Mouse (Mus musculus) heart, postnatal 10 days (tissue): ENCODE data around the gene Stub1. TPM values are rescaled to one million over a fixed set of nuclear protein-coding genes. Genes with fewer than 3 reads are reported as not detected.
"Not testable (repeated sequence)": the region's sequence is repeated elsewhere in the genome, so short reads cannot be mapped to it uniquely, and the experiment has no call there.

ENCODE experiments used
- DNase-seq, 2 experiments: peaks; one replicate each; pipeline ENCODE4 v3.0.0; 2021
- intact Hi-C: fragments of 180-260 bp; cut with DNase I; formaldehyde crosslinking; loops from one replicate; pipeline ENCODE4 v1.15.1; 2025
- total RNA-seq, 2 experiments: library from RNA; stranded (reverse); gene quantifications; 2 replicates each; pipeline ENCODE4 v1.2.3; 2021

Gene Stub1
- total RNA-seq, 2 experiments from 2014 or later, result 123 to 132 TPM

DNA sequence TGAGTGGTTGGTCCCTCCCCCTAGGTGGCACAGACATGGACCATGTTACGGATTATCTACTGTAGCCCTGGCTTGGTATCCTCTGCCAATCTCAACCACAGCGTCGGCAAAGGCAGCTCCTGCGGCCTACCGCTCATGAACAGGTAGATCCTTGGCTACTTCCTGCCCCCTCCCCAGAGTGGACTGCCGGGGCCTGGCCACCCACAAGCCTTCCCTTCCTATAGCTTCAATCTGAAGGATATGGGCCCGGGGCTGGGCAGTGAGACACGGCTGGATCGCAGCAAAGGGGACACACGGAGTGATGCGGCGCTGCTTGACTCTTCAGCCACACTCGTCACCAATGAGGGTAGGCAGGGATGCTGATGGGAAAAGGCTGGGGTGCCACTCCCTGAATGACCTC lies 6.2 kb downstream of the Stub1 start:
- DNase-seq, result no peak
- intact Hi-C loops, result no loop called here

- DNase-seq, result no peak
These were observed 7.1 kb downstream of the Stub1 start for GRCm38 (mm10) chr17:25825984-25826570.

GRCm38 (mm10) chr17:25825311-25825710 lies 7.9 kb downstream of the Stub1 start:
- intact Hi-C loops, result no loop called here
- no peak for DNase-seq

More at GRCm38 (mm10) chr17:25825984-25826570, 7.1 kb downstream of the Stub1 start:
- intact Hi-C loops, result no loop called here

DNA sequence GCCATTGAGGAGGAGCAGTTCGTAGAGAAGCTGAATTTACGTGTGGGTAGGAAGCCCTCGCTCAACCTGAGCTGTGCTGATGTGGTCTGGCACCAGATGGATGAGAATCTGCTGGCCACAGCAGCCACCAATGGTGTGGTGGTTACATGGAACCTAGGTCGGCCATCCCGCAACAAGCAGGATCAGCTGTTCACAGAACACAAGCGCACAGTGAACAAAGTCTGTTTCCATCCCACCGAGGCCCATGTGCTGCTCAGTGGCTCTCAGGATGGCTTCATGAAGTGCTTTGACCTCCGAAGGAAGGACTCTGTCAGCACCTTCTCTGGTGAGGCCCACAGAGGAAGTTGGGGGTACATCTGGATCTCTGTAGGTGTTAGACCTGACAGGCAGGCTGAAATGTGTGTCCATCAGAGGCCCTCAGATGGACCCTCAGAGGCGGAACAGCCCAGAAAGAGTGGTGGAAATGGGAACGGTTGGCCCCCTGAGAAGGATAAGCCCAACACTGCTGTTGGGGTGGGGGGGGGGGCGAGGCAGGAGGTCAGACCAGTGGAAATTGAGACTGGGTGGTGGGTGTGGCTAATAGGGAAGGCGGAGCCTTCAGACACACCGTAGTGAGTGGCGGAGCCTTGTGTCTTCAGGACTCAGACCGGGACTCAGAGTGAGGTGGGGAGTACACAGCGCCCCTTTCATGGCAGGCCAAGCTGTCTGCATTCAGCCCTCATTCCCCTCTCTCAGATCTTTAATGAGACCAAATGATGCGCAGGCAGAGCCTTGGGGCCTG lies 8.7 kb downstream of the Stub1 start:
- intact Hi-C loops, result no loop called here
- no peak for DNase-seq

DNA sequence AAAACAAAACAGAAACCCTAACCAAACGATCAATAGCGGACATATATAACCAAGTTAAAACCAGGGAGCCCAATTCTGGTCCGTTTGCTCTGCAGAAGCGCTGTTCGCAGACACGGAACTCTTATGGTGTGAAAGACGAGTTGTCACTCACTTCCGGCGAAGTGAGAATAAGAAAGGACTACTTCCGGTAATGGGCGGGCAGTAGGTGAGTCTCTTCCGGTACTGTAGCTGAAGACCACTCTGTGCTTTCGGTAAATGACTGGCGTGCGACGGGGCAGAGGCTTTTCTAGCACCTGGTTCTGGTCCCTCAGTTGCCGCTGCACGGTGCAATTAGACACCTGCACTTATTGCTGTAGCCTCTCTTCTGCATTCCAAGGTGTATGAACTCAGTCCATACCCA lies 9.8 kb downstream of the Stub1 start, which contains the start of gene Wdr24:
Gene Wdr24 (plus strand): TSS at position 176 of the 400 bp plus-strand sequence.
- intact Hi-C loops, result no loop called here
- DNase-seq, result peak; percentile 85 to 90

- intact Hi-C loops, result no loop called here
- DNase-seq, result no peak
These were observed 14.1 kb downstream of the Stub1 start for GRCm38 (mm10) chr17:25818851-25819780.

DNA sequence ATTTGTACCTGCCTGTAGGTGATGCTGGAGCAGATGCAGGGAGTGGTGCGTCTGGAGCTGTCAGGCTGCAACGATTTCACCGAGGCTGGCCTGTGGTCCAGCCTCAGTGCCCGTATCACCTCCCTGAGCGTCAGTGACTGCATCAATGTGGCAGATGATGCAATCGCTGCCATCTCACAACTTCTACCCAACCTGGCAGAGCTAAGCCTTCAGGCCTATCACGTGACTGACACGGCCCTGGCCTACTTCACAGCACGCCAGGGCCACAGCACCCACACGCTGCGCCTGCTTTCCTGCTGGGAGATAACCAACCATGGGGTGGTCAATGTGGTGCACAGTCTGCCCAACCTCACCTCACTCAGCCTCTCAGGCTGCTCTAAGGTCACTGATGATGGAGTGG lies 15.5 kb downstream of the Stub1 start:
- intact Hi-C loops, result no loop called here
- DNase-seq, result no peak

GRCm38 (mm10) chr17:25813471-25813870 lies 19.7 kb downstream of the Stub1 start:
- intact Hi-C loops, result no loop called here

GRCm38 (mm10) chr17:25810890-25811289 lies 22.3 kb downstream of the Stub1 start:
- intact Hi-C loops, result no loop called here
- DNase-seq, result no peak

More at GRCm38 (mm10) chr17:25813471-25813870, 19.7 kb downstream of the Stub1 start:
- peak; percentile 91 to 96 for DNase-seq

DNA sequence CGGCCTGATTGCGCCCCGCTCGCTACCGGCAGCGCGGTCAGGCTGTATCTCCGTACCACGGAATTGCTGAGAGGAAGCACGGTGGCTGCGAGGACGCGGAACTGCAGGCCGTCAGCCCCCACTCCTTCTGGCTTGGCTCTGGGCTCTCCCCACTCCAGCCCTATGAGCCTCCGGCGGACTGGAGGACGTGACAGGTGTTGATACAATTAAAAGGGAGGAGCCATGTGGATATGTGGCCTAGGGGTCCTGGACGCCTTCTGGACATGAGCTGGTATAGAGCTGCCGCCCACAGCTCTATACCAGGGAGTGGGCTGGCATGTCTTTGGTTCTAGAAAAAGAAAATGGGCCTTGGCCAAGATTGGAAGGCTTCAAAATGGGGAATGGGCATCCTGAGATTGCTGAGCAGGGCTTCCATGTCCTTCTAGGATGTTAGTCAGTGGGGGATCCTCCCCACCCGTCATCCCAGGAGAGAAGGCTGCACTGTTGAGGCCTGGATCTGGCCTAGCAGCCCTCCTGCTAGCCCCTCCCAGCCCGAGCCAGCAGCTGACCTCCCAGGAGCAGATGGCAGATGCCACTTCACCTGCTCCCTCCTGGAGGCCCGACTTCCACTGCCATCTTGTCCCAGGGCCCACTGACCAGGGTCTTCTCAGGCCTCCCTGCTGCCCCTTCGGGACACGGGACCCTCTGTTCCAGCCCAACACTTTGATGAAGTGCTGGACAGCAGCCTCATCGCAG lies 23.4 kb downstream of the Stub1 start:
- DNase-seq, result no peak
- intact Hi-C loops, result loop anchor here (10.0 kb wide), 1 partner anchor 215 kb away; no protein-coding TSS in a partner anchor

GRCm38 (mm10) chr17:25808789-25809605 lies 24.2 kb downstream of the Stub1 start, which contains the start of gene Fbxl16:
Gene Fbxl16, plus strand, starts transcription at chr17:25809085.
- DNase-seq, result peak; percentile 63 to 64
- intact Hi-C loops, result loop anchor here (10.0 kb wide), 1 partner anchor 214 kb away; no protein-coding TSS in a partner anchor

DNA sequence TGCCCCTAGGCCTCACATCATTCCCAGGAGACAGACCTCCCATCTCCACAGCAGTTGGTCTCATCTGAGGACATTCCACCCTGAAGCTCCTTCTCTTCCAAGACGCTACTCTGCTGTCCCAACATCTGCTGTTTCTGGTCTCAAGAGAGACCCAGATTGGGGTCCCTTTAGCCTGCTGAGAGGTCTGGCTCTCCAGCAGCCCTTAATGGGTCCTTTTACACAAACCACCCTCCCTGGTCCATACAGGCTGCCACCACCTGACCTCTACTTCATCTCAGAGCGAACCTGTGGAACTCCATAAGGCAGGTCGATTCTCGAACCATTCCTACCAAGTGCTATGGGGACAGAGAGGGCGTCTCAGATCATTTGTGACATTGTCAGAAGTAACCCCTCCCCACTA lies 25.2 kb downstream of the Stub1 start:
- no peak for DNase-seq
- intact Hi-C loops, result loop anchor here (10.0 kb wide), 1 partner anchor 213 kb away; no protein-coding TSS in a partner anchor

DNA sequence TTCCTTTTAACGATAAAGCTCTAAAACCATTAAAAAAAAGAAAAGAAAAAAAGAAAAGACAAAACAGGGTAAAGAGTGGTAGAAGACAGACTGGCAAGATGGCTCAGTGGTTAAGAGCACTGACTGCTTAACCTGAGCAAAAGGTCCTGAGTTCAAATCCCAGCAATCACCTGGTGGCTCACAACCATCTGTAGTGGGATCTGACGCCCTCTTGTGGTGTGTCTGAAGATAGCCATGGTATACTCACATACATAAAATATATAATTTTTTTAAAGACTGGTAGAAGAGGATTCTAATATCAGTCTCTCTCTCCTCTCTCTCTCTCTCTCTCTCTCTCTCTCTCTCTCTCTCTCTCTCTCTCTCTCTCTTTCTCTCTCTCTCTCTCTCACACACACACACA lies 25.8 kb downstream of the Stub1 start:
- intact Hi-C loops, result loop anchor here (10.0 kb wide), 1 partner anchor 213 kb away; no protein-coding TSS in a partner anchor
- not testable (repeated sequence) for DNase-seq

- intact Hi-C loops, result loop anchor here (10.0 kb wide), 1 partner anchor 212 kb away; no protein-coding TSS in a partner anchor
- DNase-seq, result no peak
These were observed 26.7 kb downstream of the Stub1 start for GRCm38 (mm10) chr17:25806507-25806906.

GRCm38 (mm10) chr17:25802825-25803517 lies 30.2 kb downstream of the Stub1 start:
- DNase-seq, result peak; percentile 85 to 86
- intact Hi-C loops, result loop anchor here (10.0 kb wide), 1 partner anchor 208 kb away; no protein-coding TSS in a partner anchor

DNA sequence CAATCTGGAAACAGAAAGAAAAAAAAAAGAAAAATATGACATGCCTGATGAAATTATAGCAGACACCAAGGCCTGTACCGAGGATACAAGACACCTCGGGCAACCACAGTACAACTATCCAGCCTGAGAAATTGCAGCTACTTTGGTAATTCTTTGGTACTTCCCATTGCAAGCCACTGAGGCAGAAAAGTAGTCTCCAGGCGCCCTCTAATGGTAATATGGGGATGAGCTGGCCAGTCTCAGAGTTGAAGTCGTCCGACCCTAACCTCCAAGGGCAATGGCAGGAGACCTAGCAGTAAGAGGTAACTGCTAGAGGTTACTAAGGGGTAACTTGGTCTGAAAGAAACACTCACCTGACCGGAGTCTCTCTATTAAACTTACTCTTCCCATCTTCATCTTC lies 32.2 kb downstream of the Stub1 start:
- intact Hi-C loops, result loop anchor here (1.0 to 10.0 kb wide), 3 partner anchors 28 to 206 kb away; partner anchors contain the start of gene Narfl
- peak; percentile 77 to 83 for DNase-seq

DNA sequence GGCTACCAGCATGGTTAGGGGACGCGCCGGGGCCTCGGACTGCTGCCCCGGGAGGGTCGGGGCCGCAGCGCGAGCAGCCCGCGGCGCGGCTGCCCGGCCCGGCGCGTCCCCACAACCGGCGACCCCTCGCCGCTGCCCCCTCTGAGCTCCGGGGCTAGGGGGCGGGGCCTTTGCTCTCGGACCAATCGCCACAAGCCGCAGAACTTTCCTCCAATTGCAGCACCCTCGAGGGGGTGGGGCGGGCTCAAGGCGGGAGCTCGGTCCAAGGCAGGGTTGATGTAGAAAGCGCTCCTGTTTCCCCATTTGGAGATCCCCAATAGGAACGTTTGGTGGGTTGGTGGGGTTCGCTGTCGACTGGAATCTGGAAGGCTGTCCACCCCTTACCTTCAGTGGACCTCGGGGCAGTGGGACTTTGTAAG lies 36.2 kb downstream of the Stub1 start, which contains the start of gene Metrn:
Gene Metrn (minus strand): TSS at position 186 of the 419 bp plus-strand sequence.
- intact Hi-C loops, result no loop called here
- DNase-seq, result peak; percentile 92 to 93

DNA sequence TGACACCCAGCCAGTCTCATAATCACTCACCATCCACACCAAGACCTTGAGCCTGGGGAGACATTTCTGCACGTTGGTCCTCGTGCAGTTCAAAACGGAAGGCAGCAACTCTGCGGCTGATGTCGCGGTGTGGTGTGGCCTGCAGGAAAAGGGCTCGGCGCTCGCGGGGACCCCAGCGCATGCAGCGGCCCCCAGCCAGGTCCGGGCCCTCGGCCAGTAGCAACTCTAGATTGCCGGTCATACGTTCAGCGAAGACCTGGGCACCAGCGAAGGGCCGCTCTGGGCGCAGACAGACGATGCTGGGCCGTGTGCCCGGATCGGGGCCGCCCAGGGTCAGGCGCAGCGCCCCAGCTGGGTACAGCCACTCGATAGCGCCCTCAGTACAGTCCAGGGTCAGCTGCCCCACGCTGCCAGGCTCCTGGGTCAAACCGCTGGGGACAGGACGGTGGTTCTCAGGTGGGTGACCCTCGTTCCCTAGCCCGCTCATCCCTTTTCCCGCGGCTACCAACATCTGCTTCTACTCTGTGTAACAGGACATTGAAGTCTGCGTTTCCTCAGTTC lies 36.9 kb downstream of the Stub1 start:
- intact Hi-C loops, result no loop called here
- peak; percentile 69 to 77 for DNase-seq
